Mouse (Mus musculus): ENCODE results near the gene Psmc3ip. TPM values are rescaled to one million over a fixed set of nuclear protein-coding genes. Genes with fewer than 3 reads are reported as not detected.

Gene Psmc3ip
- polyA plus RNA-seq, 1 experiment from 2014 or later: 35.1 TPM

GRCm38 (mm10) chr11:101045826-101046225 lies 49.4 kb downstream of the Psmc3ip start:
- H3K9me3 ChIP-seq: no peaks in the 10 kb centered on the region
- H3K36me3 ChIP-seq: peaks cover 74% of the 10 kb centered on the region
- no peak overlapping the region for H3K4me3 ChIP-seq
- H3K4me1 ChIP-seq: no peaks in the 10 kb centered on the region
- no peak overlapping the region for H3K9ac ChIP-seq
- H3K27ac ChIP-seq: no peak overlapping the region
- no peak overlapping the region for H3K4me2 ChIP-seq
- WGBS: 91% methylated on average over 4 of the region's 4 CpGs
- H3K27me3 ChIP-seq: no peaks in the 10 kb centered on the region
- no peak for ATAC-seq (ENCODE audit: borderline replicate concordance, extremely low read depth, low FRiP score, low TSS enrichment)

Small RNAs within 50 kb of the gene (microRNA-seq; reads per million reads assigned to microRNA genes)
- gene Gm27626: not detected

Other genes with a start within 250 kb of the Psmc3ip start
- gene Stat5b, start 244.7 kb downstream of the Psmc3ip start, polyA plus RNA-seq (2015; fragmentation: Nextera tagmentation; extraction: Ambion mirVana): 28.1 TPM in 2 replicates
- gene Stat5a, start 236.1 kb downstream of the Psmc3ip start, polyA plus RNA-seq (2015; fragmentation: Nextera tagmentation; extraction: Ambion mirVana): 8.2 and 9.5 TPM in 2 replicates
- gene Stat3, start 155.9 kb downstream of the Psmc3ip start, polyA plus RNA-seq (2015; fragmentation: Nextera tagmentation; extraction: Ambion mirVana): 41.2 and 53.4 TPM in 2 replicates
- 392 and 425 TPM in 2 replicates for gene Cavin1, start 124.5 kb downstream of the Psmc3ip start, polyA plus RNA-seq (2015; fragmentation: Nextera tagmentation; extraction: Ambion mirVana)
- gene Atp6v0a1, start 86.0 kb downstream of the Psmc3ip start, polyA plus RNA-seq (2015; fragmentation: Nextera tagmentation; extraction: Ambion mirVana): 36.7 and 37.8 TPM in 2 replicates
- gene Naglu, start 25.4 kb downstream of the Psmc3ip start, polyA plus RNA-seq (2015; fragmentation: Nextera tagmentation; extraction: Ambion mirVana): 20.4 and 22.5 TPM in 2 replicates
- gene Hsd17b1, start 17.0 kb downstream of the Psmc3ip start, polyA plus RNA-seq (2015; fragmentation: Nextera tagmentation; extraction: Ambion mirVana): 0.11 and 0.15 TPM in 2 replicates
- 42.8 and 43.2 TPM in 2 replicates for gene Coasy, start 12.9 kb downstream of the Psmc3ip start, polyA plus RNA-seq (2015; fragmentation: Nextera tagmentation; extraction: Ambion mirVana)
- 43.4 and 54.1 TPM in 2 replicates for gene Mlx, start 8.2 kb downstream of the Psmc3ip start, polyA plus RNA-seq (2015; fragmentation: Nextera tagmentation; extraction: Ambion mirVana)
- 21.8 and 22.1 TPM in 2 replicates for gene Retreg3, start 24.5 kb upstream of the Psmc3ip start, polyA plus RNA-seq (2015; fragmentation: Nextera tagmentation; extraction: Ambion mirVana)
- 89.6 and 90.6 TPM in 2 replicates for gene Tubg1, start 24.5 kb upstream of the Psmc3ip start, polyA plus RNA-seq (2015; fragmentation: Nextera tagmentation; extraction: Ambion mirVana)
- gene Tubg2, start 60.5 kb upstream of the Psmc3ip start, polyA plus RNA-seq (2015; fragmentation: Nextera tagmentation; extraction: Ambion mirVana): 3.5 and 3.6 TPM in 2 replicates
- gene Cntnap1, start 75.1 kb upstream of the Psmc3ip start, polyA plus RNA-seq (2015; fragmentation: Nextera tagmentation; extraction: Ambion mirVana): 1.1 and 1.4 TPM in 2 replicates
- 19.8 and 19.9 TPM in 2 replicates for gene Plekhh3, start 75.9 kb upstream of the Psmc3ip start, polyA plus RNA-seq (2015; fragmentation: Nextera tagmentation; extraction: Ambion mirVana)
- gene Ccr10, start 80.0 kb upstream of the Psmc3ip start, polyA plus RNA-seq (2015; fragmentation: Nextera tagmentation; extraction: Ambion mirVana): 0.24 and 0.55 TPM in 2 replicates
- gene Ezh1, start 131.0 kb upstream of the Psmc3ip start, polyA plus RNA-seq (2015; fragmentation: Nextera tagmentation; extraction: Ambion mirVana): 16.2 and 19.2 TPM in 2 replicates
- gene Ramp2, start 150.6 kb upstream of the Psmc3ip start, polyA plus RNA-seq (2015; fragmentation: Nextera tagmentation; extraction: Ambion mirVana): 264 and 286 TPM in 2 replicates
- 127 and 128 TPM in 2 replicates for gene Vps25, start 158.3 kb upstream of the Psmc3ip start, polyA plus RNA-seq (2015; fragmentation: Nextera tagmentation; extraction: Ambion mirVana)
- 3.7 and 5.0 TPM in 2 replicates for gene Wnk4, start 165.1 kb upstream of the Psmc3ip start, polyA plus RNA-seq (2015; fragmentation: Nextera tagmentation; extraction: Ambion mirVana)
- 1.3 and 1.7 TPM in 2 replicates for gene Cntd1, start 183.6 kb upstream of the Psmc3ip start, polyA plus RNA-seq (2015; fragmentation: Nextera tagmentation; extraction: Ambion mirVana)
- 189 and 194 TPM in 2 replicates for gene Coa3, start 183.7 kb upstream of the Psmc3ip start, polyA plus RNA-seq (2015; fragmentation: Nextera tagmentation; extraction: Ambion mirVana)
- gene Becn1, start 206.8 kb upstream of the Psmc3ip start, polyA plus RNA-seq (2015; fragmentation: Nextera tagmentation; extraction: Ambion mirVana): 146 and 165 TPM in 2 replicates
- gene Psme3, start 220.8 kb upstream of the Psmc3ip start, polyA plus RNA-seq (2015; fragmentation: Nextera tagmentation; extraction: Ambion mirVana): 130 and 133 TPM in 2 replicates
- gene Aoc2, start 229.6 kb upstream of the Psmc3ip start, polyA plus RNA-seq (2015; fragmentation: Nextera tagmentation; extraction: Ambion mirVana): 0.81 and 1.2 TPM in 2 replicates
- gene Aoc3, start 235.2 kb upstream of the Psmc3ip start, polyA plus RNA-seq (2015; fragmentation: Nextera tagmentation; extraction: Ambion mirVana): 1.3 and 1.4 TPM in 2 replicates